Mouse (Mus musculus) spleen, adult 2 months (tissue): ENCODE measurements around the gene Ngef.

Experiments used
- CTCF ChIP-seq: fragments of 200-500 bp; IDR thresholded peaks from 2 replicates; pipeline ENCODE4 v1.5.1; 2011; ENCODE audit warnings: mild to moderate bottlenecking, inconsistent platforms; ENCODE audit not compliant: insufficient read depth, insufficient read length, insufficient replicate concordance; ENCODE audit errors: extremely low read depth
- POLR2A ChIP-seq: fragments of 200-500 bp; IDR thresholded peaks from 2 replicates; pipeline ENCODE4 v1.6.1; 2011; ENCODE audit warnings: low read depth, low read length, inconsistent platforms

- TF ChIP-seq POLR2A, result no peak
- no peak for TF ChIP-seq CTCF
Measured at GRCm38 (mm10) chr1:87449432-87449831, 124.2 kb downstream of the Ngef start.
